Mouse (Mus musculus): ENCODE measurements around the gene Ssxb5. TPM values are rescaled to one million over a fixed set of nuclear protein-coding genes. Genes with fewer than 3 reads are reported as not detected.
"Not testable (repeated sequence)": the region's sequence is repeated elsewhere in the genome, so short reads cannot be mapped to it uniquely, and the experiment has no call there.

Ssxb5 gene
- polyA plus RNA-seq (2012; rRNA removed) = not detected in 2 replicates

DNA sequence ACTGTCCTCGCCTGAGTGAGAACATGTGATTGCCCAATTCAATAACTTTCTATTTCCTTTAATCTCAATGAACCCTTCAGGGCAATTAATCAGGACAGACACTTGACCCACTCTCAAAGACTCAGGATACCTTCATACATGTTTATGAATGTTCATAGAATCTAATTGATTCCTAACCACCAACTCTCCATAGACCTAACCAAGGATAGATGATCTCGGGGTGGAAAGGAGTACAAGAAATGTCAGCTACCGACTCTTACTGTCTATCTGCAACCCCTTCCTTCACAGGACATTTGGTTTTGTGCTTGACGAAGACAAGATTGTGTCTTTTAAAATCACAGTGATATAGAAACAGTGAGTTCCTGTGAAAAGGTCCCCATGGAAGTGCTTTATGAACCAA, at the start of gene Ssxb5:
Gene Ssxb5, plus strand, starts transcription at position 301 of the 400 bp plus-strand sequence.
- not testable (repeated sequence) for H3K4me3 ChIP-seq (replicated peaks; ENCODE audit: insufficient read depth, low read depth, low read length); DNase-seq; H3K4me1 ChIP-seq (ENCODE audit: control insufficient read depth, insufficient read depth, low read length); H3K27me3 ChIP-seq (ENCODE audit: control insufficient read depth, insufficient read depth, low read length); H3K27ac ChIP-seq (ENCODE audit: insufficient read depth, low read length)
- WGBS = 77% methylated on average over 4 of the region's 4 CpGs

DNA sequence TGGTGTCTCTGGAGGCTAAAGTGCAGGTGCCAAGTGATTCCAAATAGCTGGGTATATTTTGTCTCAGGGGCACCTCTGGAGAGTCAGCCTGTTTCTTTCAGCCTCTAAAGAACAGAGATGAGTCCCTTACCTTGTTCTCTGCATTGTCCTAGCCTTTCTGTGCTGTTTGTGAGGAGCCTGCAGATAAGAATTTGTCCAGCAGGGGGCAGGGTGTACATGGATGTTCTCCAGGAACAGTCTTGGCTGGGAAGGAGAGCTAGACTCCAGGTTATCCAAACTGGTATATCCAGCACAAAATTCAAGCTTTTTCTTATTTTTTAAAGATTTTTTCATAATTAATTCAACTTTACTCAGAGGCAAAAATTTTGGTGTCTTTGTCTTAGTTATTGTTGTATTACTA, 28.6 kb downstream of the Ssxb5 start:
- DNase-seq = peak; percentile 26 to 51
- no peaks in the 10 kb centered on the region for H3K27me3 ChIP-seq (ENCODE audit: control insufficient read depth, insufficient read depth, low read length)
- H3K27ac ChIP-seq (ENCODE audit: insufficient read depth, low read length) = no peak overlapping the region
- TF ChIP-seq CTCF (IDR thresholded peaks at IDR 0.05; ENCODE audit: borderline replicate concordance, insufficient read depth, low read depth, low read length) = peak; percentile 26; the same call in 1 of the 2 replicates
- TF ChIP-seq POLR2A (IDR thresholded peaks at IDR 0.05; ENCODE audit: borderline replicate concordance, insufficient read depth, low read length) = no peak
- no peaks in the 10 kb centered on the region for H3K4me1 ChIP-seq (ENCODE audit: control insufficient read depth, insufficient read depth, low read length)
- no peak overlapping the region for H3K4me3 ChIP-seq (replicated peaks; ENCODE audit: insufficient read depth, low read depth, low read length)

DNA sequence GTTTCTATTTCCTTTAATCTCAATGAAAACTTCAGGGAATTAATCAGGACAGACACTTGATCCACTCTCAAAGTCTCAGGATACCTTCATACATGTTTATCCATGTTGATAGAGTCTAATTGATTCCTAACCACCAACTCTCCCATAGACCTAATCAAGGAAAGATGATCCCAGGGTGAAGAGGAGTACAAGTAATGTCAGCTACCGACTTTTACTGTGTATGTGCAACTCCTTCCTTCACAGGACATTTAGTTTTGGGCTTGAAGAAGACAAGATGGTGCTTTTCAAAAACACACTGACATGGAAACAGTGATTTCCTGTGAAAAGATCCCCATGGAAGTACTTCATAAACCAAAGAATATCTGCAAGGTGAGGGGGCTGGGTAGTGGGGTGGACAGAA, 40.2 kb downstream of the Ssxb5 start, which contains the start of gene Gm6592:
Gene Gm6592, plus strand, starts transcription at position 301 of the 400 bp plus-strand sequence.
- Histone ChIP-seq H3K4me3 (replicated peaks; ENCODE audit: insufficient read depth, low read depth, low read length) (no peak within 1 kb of the TSS), H3K27ac (ENCODE audit: insufficient read depth, low read length) (no peak within 1 kb of the TSS), H3K27me3 (ENCODE audit: control insufficient read depth, insufficient read depth, low read length) (no peaks in the 10 kb centered on the region), H3K4me1 (ENCODE audit: control insufficient read depth, insufficient read depth, low read length) (no peaks in the 10 kb centered on the region)
- WGBS = 74% methylated on average over 1 of the region's 1 CpGs
- no peak for DNase-seq
- no peak for TF ChIP-seq POLR2A (IDR thresholded peaks at IDR 0.05; ENCODE audit: borderline replicate concordance, insufficient read depth, low read length)
- no peak for TF ChIP-seq CTCF (IDR thresholded peaks at IDR 0.05; ENCODE audit: borderline replicate concordance, insufficient read depth, low read depth, low read length)

DNA sequence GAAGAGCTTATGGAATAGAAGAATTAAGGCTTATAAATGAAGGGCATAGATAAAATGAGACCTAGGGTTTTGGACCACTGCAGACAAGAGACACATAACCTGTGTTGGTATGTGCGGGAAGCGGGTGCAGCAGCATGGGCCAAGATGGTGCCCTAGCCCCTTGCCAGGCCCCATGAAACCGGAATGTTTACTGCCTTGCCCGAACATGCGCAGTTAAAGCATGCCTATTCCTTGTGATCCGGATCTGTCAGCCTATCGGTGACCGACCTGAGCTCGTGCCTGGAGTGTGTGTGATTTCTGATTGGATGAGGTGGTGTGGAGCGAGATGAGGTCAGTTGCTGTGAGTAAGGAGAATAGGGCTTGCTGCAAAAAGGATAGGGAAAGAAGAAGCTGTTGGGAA, 49.0 kb downstream of the Ssxb5 start:
- no peak for TF ChIP-seq CTCF (IDR thresholded peaks at IDR 0.05; ENCODE audit: borderline replicate concordance, insufficient read depth, low read depth, low read length)
- TF ChIP-seq POLR2A (IDR thresholded peaks at IDR 0.05; ENCODE audit: borderline replicate concordance, insufficient read depth, low read length) = no peak
- Histone ChIP-seq H3K27me3 (ENCODE audit: control insufficient read depth, insufficient read depth, low read length) (no peaks in the 10 kb centered on the region), H3K27ac (ENCODE audit: insufficient read depth, low read length) (no peak overlapping the region), H3K4me3 (replicated peaks; ENCODE audit: insufficient read depth, low read depth, low read length) (no peak overlapping the region), H3K4me1 (ENCODE audit: control insufficient read depth, insufficient read depth, low read length) (no peaks in the 10 kb centered on the region)
- WGBS = 94% methylated on average over 10 of the region's 10 CpGs
- DNase-seq = no peak

Other genes with a start within 250 kb of the Ssxb5 start
- gene Ssxb3, start 211.9 kb upstream of the Ssxb5 start, polyA plus RNA-seq (2012; rRNA removed) = not detected in 2 replicates
- gene Ssxb8, start 112.8 kb upstream of the Ssxb5 start, polyA plus RNA-seq (2012; rRNA removed) = not detected in 2 replicates
- gene Ssx9, start 55.3 kb upstream of the Ssxb5 start, polyA plus RNA-seq (2012; rRNA removed) = not detected in 2 replicates
- not detected in 2 replicates for gene Gm6592, start 40.3 kb downstream of the Ssxb5 start, polyA plus RNA-seq (2012; rRNA removed)
- 0.57 TPM in 1 of 2 replicates, not detected in the other for gene Gm5751, start 70.6 kb downstream of the Ssxb5 start, polyA plus RNA-seq (2012; rRNA removed)
- gene B630019K06Rik, start 88.7 kb downstream of the Ssxb5 start, polyA plus RNA-seq (2012; rRNA removed) = 37.2 and 41.3 TPM in 2 replicates
- not detected in 2 replicates for gene Fthl17b, start 159.3 kb downstream of the Ssxb5 start, polyA plus RNA-seq (2012; rRNA removed)
- gene Fthl17c, start 172.9 kb downstream of the Ssxb5 start, polyA plus RNA-seq (2012; rRNA removed) = not detected in 2 replicates
- not detected in 2 replicates for gene Fthl17d, start 183.1 kb downstream of the Ssxb5 start, polyA plus RNA-seq (2012; rRNA removed)
- gene Fthl17e, start 229.8 kb downstream of the Ssxb5 start, polyA plus RNA-seq (2012; rRNA removed) = not detected in 2 replicates